Comparison of ENCODE assay signal across 8 mouse cellular contexts in the genomic region with DNA sequence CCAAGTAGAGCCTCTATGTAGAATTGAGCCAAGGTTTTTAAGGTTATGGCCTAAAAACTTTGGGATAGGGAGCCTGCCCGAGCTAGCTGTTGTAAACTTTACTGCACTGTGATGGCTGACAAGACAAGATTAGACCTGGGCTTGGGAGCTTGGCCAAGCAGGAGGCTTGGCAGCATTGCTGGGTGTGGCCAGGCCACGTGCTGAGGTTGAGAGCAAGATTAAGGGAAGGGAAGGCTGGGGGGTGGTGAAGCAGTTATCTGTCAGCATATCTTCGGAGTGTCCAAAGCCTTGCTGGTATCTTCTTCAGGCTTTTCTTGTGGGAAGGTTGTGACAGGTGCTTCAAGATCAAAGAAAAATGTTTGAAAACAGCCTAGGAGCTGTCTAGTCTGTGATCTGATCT. TPM values are rescaled to one million over a fixed set of nuclear protein-coding genes. Genes with fewer than 3 reads are reported as not detected.
A peak's percentile ranks its signal among the peaks of the same experiment; 100 is the strongest.
DNase-seq lines count a peak whose midpoint lies in the region.

No protein-coding gene starts in this region.

- intact Hi-C loops in heart, postnatal 25 days (cut with DNase I): no loop called here

- peak; percentile 70 for DNase-seq in adrenal gland, adult 2 months
- DNase-seq in adrenal gland, postnatal 4 days (ENCODE audit: low spot score in 2 of 2): no peak
- peak; percentile 43 for DNase-seq in spleen, adult 12 weeks (ENCODE audit: low spot score)
- DNase-seq in spleen, adult 18-20 months: no peak
- DNase-seq in heart, postnatal 25 days (ENCODE audit: low spot score): peak; percentile 21
- peak; percentile 40 to 59 for DNase-seq in spleen, postnatal 36 days (ENCODE audit: low spot score in 2 of 2)
- no peak for DNase-seq in right cerebral cortex, postnatal 4 days
- DNase-seq in frontal cortex, postnatal 14 days (ENCODE audit: low spot score in 2 of 2): no peak

RNA-seq across cellular contexts. Expression of gene Nedd4, which starts 37.6 kb away (rescaled TPM):
- 100 to 1,000 TPM; 393 to 436 TPM for total RNA-seq in adrenal gland, adult 2 months (2021)
- polyA plus RNA-seq in adrenal gland, adult 2 months (2012; rRNA removed): 139 and 169 TPM in 2 replicates
- 100 to 1,000 TPM; 708 to 756 TPM for total RNA-seq in adrenal gland, postnatal 4 days (2021)
- total RNA-seq in heart, postnatal 25 days (2021): 100 to 1,000 TPM; 337 to 377 TPM

Comparison
In these comparisons a context has a peak if more than half of its experiments do, and no peak if none do; other contexts are left out.
1. DNase-seq: peak in adrenal gland, adult 2 months (single experiment), spleen, adult 12 weeks (single experiment), heart, postnatal 25 days (single experiment) and spleen, postnatal 36 days (2 of 2); none in adrenal gland, postnatal 4 days (0 of 2), spleen, adult 18-20 months (0 of 2), right cerebral cortex, postnatal 4 days (single experiment) and frontal cortex, postnatal 14 days (0 of 2).